Mouse (Mus musculus): ENCODE data around the gene Gm20388.

The Gm20388 gene

DNA sequence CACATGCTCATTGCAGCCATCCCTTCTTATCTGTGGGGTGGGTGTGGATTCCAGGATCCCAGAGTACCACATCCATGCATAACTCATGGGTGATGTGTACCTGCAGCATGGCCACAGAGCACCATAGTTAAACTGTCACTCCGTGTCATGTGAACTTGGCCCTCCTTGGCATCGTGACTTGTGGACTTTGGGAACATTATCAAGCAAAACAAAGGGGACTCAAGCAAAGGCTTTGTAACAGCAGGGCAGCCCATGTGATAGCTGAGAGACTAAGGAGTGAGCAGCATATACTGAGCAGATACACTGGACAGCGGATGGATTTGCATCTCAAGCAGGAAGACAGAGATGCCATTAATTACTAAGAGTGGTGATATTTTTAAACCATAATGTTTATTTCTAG, 2188.1 kb downstream of the Gm20388 start:
- DNase-seq (ENCODE audit: low spot score) = no peak

DNA sequence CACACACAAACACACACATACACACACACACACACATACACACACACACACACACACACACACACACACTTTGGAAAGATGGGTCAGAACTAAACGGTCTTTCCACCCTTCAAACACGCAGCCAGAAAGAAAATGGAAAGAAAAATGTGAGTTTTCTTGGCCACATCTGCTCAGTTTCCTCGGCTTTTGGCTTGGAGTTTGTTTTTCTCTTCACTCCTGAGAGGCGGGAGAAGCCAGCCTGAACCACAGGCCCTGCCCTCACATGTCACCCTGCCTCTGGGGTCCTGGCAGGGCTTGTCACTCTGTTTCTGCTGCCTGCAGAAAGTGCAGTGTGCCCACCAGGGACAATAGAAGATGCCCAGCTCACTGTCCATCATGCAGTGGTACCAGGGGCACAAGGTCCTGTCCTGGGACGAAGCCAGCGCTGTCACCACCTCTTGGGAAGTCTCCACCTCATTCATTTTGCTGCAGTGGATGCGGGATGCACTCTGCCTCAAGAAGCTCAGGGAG, 2189.1 kb downstream of the Gm20388 start:
- DNase-seq (ENCODE audit: low spot score) = no peak

DNA sequence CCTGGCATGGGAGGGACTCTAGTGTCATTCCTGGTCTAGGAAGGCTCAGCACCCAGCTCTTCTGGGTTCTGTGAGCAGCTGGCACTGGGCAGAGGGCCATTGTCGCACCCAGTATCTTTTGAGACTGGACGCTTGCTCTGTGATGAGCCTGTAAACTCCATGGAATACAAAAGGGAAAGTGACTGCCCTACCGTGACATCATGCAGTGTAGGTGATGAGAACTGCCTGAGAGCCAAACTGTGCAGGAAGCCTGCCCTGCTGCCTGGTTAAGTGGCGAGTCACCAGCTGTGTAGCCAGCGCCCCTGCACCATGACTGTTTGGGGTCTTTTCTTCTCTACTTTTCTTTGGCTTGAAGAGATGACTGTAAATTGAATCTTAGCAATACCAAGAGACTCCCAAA, 2191.2 kb downstream of the Gm20388 start:
- DNase-seq (ENCODE audit: low spot score) = no peak

DNA sequence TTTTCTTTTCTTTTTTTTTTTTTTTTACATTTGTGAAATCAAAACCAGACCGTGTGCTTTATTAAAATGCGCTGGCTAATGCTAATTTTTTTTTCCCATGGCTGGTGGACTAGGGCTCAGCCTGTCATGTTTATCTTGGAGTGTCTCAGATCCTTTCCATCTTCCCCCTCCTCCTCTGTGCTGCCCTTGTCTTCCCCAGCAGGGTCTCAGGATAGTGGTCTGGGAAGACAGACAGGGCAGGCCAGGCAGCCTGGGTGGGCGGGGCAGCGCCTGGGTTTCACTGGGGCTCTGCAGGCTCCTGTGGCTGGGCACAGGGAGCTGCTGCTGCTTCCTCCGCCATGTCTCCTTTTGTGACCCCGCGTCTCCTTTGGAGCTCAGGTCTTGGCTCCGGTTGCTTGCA, 2191.6 kb downstream of the Gm20388 start:
- no peak for DNase-seq (ENCODE audit: low spot score)

DNA sequence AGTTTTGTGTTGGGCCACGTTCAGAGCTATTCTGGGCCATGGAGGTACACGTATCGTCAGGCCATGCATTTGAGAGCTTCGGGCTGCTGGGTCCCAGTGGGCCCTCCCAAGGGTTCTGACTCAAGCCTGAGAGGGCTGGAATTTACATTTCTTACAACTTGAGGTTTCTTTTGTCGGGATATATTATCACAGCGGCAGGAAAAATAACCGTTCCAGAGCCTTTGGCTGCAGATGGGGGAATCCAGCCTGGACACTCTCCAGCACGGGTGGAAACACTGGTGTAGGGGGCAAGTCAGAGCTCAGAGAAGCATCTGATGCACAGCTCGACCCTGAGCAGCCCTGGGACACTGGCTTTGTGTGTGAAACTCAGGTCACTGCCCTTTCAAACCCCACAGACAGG, 2192.6 kb downstream of the Gm20388 start:
- no peak for DNase-seq (ENCODE audit: low spot score)

DNA sequence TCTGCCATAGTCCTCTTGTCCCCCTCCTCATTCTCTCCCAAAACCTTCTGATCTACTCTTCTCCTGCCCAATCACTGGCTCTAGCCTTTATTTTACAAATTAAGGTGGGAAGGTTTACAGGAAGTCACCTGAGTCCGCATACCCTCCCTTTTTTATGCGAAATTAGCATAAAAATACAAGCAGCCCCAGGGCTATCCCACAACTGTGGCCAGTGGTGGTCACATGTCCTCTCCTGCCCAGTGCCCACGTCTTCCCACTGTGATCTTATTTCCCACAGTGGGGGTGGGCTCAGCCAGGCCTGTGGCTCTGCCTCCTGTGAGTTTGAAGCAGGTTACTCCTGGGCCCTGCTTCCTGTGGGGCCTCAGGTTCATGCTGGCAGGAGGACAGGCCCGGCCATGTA, 2194.0 kb downstream of the Gm20388 start:
- DNase-seq (ENCODE audit: low spot score) = no peak

DNA sequence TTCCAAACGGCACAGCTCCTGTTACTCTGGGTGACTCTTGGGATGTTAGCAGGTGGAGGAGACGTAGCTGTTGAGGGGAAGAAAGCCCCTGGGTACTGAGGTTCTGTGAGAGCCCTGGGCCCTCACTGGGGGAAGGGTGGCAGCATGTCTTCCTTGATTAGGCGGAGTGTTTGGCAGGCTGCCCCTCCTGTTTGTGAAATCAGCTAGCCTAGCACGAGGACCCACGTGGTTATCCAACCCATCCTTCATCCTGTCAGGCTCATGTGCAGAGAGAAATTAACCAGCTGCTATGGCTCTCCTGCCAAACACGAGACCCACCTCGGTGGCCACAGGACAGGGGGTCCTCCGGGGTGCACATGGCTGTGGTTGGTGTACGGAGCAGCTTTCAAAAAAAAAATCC, 2195.6 kb downstream of the Gm20388 start:
- peak; percentile 45 for DNase-seq (ENCODE audit: low spot score)

DNA sequence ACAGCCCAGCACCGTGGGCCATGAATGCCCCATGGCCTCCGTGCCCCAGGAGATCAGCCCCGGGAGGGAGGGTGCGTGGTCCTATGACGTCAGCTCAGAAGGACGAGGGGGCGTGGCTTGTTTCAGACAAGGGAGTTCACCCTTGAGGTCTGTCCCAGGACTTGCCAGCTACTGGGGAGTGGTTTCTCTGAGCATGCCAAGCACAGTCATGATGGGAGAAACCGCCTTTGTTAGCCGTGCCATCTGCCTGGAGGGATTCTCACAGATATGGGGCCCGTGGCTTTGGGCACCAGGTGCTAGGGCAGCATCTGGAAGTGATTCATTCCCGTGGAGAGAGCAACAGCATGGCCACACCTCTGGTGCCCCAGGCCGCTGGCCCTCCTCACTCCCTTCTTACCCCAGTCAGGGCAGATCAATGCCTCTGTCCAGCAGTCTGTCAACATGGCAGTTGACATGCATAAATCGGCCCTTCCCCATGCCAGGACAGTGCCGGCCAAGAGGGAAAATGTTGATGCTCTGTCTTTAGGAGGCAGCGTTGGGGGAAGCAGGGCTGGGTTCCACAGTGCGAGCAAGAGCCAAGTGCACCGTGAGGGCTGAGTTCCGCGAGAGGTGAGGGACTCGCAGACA, 2199.7 kb downstream of the Gm20388 start:
- no peak for DNase-seq (ENCODE audit: low spot score)

DNA sequence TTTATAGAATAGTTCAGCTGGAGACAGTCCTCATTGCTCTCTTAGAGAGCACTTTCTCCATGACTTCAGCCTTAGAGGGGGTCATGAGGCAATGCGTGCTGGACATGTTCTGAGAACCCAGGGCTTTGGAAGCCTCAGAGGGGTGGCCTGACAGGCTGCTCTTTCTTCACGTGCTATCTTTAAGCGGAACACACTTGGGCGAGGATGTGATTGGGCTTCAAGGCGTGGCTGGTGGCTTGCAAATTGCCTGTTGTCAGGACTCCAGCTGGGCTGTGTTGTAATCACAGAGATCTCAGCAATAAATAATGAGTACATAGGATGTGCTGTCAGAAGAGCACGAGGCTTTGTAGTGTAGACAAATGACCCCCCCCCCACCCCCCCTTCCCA, 2200.2 kb downstream of the Gm20388 start:
- DNase-seq (ENCODE audit: low spot score) = no peak

DNA sequence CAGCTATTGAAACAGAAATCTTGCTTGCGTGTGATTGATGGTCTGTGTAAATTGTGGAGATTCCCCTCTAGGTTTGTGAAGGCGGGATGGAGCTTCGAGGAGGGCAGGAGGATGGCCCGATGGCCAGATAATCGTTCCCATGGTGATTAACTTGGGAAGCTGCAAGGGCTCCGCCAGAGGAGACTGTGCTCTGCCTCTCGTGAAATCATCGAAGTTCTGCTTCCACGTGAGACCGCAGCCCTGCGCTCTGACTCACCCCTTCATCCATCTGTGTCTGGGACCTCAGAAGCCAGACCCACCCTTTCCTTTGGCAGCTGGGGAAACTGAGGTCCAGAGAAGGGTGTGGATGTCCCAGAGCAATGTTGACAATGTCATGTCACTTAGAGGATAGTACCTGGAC, 2201.1 kb downstream of the Gm20388 start:
- no peak for DNase-seq (ENCODE audit: low spot score)

DNA sequence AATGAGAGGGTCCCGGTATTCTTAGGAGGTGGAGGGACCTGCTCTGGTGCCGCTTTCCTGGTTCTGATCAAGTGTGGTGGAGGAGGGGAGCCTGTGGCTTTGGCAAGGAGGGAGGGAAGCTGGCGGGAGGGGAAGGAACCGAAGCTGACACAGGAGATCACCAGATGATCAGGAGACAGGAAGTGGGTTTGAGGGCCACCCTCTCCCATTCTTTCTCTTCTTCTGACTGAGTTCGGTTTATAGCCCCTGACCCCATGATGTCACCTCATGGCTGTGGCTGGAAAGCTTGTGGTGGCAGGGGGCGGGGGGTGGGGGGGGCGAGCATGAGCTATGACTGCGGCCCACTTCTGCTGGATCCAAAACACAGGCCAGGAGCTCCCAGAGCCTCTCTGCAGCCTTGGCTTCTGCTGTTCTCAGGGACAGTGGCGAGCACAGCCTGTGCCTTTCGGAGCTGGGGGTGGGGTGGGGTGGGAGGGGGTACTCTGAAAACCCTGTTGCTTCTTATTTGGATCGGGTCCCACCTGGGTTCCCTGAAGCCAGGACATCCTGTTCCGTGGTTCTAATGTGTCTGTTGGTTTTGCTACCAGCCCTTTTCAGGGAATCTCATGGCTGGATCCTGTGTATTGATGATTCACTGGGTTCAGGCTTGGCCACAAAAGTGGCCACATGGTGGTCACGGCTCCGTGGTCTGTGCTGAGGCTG, 2201.8 kb downstream of the Gm20388 start:
- no peak for DNase-seq (ENCODE audit: low spot score)

DNA sequence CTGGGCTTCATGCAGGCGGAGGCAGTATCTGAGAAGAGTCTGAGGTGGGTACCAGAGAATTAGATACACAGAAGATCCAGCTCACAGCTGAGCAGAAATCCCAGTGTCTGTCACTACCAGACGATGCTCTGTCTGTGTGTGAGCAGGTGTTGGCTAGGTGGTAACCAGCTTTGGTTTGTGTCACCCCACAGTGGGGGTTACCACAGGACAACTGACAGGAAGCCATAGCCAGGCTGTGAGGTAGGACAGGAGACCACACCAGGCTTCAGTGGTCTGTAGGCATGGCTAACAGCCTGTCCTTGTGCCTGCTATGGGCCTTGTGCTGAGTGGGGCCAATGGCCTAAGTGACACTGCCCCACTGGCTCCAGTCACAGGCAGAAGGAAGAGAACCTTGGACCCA, 2204.2 kb downstream of the Gm20388 start:
- DNase-seq (ENCODE audit: low spot score) = no peak

DNA sequence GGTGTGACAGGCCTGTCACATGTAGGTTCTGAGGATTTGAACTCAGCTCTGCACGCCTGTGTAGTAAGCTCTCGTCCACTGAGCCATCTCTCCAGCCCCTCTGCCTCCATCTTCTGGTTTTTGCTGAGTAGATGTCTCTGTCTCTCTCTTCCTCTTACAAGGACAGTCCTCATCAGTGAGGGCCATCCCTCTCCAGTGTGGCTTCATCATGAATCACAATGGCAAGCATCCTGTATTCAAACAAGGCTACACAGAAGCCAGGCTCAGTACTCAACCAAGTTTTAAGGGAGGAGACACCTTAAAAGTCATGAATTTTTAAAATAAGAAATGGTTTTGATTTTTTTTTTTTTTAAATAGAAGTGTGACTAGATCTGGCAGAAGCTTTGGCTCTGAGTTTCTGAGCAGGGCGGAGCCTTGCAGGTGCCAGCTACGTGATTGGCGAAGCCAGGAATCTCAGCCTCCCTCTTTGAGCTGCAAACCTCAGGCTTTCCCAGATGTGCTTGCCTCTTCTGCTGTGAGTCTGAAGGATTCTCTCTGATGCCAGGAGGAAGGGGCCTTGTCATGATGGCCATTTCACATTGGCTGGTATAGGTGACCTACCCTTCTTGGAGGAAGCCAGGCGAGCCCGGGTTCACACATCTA, 2206.2 kb downstream of the Gm20388 start:
- DNase-seq (ENCODE audit: low spot score) = no peak

DNA sequence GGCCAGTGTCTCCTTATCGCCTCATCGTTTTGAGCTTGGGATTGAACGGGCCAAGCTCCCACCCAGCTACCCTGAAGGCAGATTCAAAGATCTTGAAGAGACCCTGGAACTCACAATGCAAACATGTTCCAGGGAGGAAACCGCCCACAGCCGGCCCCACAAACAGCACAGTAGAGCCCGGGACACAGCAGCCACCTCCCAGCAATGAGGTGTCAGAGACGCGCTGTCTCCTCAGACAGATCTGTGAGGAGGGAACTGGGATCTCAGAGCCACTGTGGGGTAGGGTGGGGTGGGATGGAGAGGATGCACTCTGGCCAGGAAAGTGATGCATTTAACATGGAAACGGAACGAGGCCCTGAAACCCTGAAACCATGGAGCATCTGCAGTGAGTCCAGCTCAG, 2207.5 kb downstream of the Gm20388 start:
- no peak for DNase-seq (ENCODE audit: low spot score)

DNA sequence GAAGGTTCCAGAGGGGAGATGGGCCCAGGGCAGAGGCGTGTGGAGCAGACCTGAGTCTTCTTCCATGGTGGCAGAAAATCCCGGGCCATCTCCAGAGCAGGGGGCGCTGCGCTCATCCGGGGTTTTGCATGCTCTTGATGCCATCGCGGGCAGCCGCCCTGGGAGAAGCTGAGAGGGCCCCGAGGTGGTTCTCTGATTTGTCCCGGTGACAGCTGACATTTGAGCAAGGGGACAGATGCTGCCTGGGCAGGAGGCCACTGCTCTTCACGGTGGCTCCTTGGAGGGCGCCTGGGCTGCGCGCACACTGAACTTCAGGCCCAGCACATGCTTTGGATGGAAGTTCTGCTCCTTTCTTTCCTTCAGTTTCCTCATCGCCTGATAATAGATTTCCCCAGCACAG, 2207.9 kb downstream of the Gm20388 start:
- DNase-seq (ENCODE audit: low spot score) = no peak

DNA sequence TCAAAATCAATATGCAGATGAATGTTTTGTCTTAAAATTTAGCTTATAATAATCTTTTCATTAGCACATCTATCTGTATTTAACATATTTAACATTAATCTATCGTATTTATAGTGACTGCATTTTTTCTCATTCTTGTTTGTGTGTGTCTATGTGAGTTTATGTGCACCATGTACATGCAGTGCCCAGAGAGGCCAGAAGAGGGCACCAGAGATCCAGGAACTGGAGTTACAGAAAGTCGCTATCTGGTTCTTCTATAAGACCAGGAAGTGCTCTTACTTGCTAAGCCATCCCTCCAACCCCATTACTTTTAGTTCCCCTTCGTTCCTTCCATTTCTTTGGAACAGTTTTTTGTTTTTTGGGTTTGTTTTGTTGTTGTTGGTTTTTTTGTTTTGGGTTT, 2213.7 kb downstream of the Gm20388 start:
- DNase-seq (ENCODE audit: low spot score) = no peak

DNA sequence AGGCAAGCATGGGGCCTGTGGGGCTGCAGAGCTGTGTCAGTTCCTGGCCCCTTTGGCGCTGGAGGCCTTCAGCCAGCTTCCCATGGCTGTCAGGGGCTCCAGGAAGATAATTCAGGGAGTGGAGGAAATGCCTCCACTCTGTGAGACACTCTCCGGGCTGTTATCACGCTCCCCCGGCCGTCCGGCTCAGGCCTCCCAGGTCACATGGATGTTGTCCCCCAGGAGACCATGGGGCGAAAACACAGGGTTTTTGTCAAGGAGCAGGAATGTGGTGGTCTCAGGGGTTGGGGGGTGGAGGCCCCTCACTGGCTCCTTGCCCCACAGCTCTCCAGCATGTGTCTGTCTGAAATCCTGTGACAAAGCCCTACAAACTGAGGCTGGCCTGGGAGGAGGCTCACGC, 2216.0 kb downstream of the Gm20388 start:
- no peak for DNase-seq (ENCODE audit: low spot score)

DNA sequence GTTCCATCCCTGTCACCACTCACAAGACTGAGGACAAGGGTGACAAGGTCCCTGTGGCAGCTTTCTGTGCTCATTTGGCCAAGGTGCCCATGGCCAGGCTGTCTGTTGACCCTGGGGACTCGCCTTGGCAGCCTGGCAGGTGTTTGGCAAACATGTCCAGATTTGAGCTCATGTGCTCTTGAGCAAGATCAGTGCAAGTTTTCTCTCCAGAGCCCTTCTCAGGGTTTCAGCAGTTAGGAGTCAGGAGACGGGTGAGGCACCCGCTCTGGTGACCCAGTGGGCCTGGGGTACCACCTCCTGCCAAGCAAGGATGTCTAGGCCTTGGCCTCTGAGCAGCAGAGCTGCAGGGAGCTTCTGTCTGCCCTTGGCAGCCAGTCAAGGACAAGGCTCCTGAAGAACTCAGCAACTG, 2223.5 kb downstream of the Gm20388 start:
- DNase-seq (ENCODE audit: low spot score) = no peak

DNA sequence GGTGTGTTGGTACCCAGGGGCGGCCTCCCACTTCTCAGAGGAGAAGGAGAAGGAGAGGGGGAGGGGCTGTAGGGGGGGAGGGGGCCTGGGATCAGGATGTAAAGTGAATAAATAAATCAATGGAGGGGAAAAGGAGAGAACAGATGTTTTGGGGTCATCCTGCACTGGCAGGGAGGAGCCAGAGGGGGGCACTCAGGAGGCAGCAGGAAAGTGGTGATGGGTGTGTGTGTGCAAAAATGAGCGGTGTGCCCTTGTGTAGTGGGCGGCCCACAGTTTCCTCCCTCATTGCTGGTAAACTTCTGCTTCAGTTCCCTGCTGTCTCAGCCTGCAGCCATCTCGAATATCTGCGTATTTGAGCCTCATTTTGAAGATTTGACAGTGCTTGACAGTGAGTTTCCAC, 2224.9 kb downstream of the Gm20388 start:
- no peak for DNase-seq (ENCODE audit: low spot score)

DNA sequence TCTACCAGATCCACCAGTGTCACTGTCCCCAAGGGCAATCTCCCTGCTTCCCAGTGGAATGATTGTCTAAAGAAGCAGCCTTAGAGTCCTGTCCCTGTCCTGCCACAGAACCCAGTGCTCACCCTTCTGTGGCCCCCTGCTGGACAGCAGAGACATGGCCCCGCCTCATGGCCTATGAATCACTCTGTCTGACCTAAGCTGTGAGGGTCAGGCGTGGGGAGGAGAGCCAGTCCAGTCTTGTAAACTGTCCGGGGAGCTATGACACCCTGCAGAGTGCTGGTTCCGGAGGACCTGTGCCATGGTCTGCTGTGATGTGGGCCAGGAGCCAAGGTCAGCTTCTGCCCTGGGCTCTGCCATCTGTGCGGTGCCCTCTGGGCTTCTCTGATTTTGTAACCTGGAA, 2229.1 kb downstream of the Gm20388 start:
- DNase-seq (ENCODE audit: low spot score) = peak; percentile 73

DNA sequence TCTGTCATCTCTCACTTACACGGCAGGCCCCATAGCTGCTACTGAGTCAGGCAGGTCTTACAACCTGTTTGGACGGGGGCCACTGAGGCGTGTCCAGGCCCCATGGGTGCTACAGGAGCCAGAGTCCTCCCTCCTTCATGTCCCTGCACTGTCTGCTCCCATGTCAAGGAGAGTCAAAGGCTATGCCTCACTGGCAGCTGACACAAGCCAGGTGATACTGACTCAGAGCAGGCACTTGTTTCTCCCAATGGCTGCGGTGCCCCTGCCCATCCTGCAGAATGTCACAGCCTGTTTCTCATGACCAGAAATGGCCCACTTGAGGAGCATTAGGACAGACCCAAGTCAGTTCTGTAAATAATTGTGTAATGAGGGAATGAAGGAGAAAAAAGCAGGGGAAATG, 2229.8 kb downstream of the Gm20388 start:
- no peak for DNase-seq (ENCODE audit: low spot score)

DNA sequence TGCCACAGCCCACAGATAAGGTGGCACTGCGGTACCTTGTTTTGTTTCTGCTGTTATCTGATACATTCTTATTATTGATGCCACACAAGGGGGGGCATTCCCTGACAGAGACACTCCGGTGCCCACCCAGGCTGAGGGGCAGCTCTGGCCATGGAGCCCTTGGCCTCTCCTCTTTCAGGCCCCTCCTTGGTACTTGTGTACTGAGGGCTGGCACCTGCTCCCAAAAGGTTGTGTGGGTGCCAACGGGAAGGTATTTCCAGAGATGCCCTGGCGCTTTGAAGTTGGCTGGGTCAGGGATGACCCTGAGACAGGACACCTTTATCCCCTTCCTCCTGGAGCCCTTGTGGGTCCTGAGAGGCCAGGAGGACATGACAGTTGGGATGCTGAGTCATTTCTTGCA, 2231.8 kb downstream of the Gm20388 start:
- DNase-seq (ENCODE audit: low spot score) = no peak

DNA sequence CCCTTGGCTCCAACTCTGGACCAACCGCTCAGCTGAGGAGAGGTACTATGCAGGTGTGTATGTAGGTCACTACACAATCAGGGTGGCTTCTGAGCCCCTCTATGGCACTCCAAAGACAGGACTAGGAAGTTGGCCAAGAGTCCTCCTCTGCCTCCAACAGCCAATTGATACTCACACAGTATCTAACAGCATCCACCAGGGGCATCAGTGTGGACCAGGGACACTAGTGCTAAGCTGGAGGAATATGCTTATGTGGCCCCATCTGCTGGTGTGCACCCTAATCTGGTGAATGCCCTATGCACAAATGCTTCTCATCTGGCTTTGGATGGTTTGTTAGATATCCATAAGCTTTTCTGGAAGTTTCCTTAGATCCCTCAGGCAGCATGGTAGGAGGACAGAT, 2232.6 kb downstream of the Gm20388 start:
- no peak for DNase-seq (ENCODE audit: low spot score)

Measured in ovary, postnatal 14 days (tissue).